Mouse (Mus musculus) lung, embryonic 15.5 days (tissue): ENCODE results near the gene Nup153. TPM values are rescaled to one million over a fixed set of nuclear protein-coding genes. Genes with fewer than 3 reads are reported as not detected.
A peak's percentile ranks its signal among the peaks of the same experiment; 100 is the strongest.

Experiments used
- ATAC-seq: fragments of 200-750 bp; cut with Nextera tagmentation; 2 replicates; pipeline ENCODE4 v1.8.0; 2017; ENCODE audit warnings: moderate number of reproducible peaks, borderline replicate concordance; ENCODE audit not compliant: low FRiP score, low TSS enrichment; ENCODE audit errors: extremely low read depth
- H3K27ac ChIP-seq: fragments of 300-500 bp; sonication (generic); 2 replicates; pipeline ENCODE4 v1.5.1; 2015; ENCODE audit warnings: moderate library complexity, mild to moderate bottlenecking, inconsistent platforms
- H3K27me3 ChIP-seq: fragments of 300-500 bp; sonication (generic); 2 replicates; pipeline ENCODE4 v1.6.1; 2015; ENCODE audit warnings: inconsistent platforms
- H3K36me3 ChIP-seq: fragments of 300-500 bp; sonication (generic); 2 replicates; pipeline ENCODE4 v1.6.1; 2015; ENCODE audit warnings: inconsistent platforms
- H3K4me1 ChIP-seq: fragments of 300-500 bp; sonication (generic); 2 replicates; pipeline ENCODE4 v1.6.1; 2015; ENCODE audit warnings: inconsistent platforms
- H3K4me2 ChIP-seq: fragments of 300-500 bp; sonication (generic); 2 replicates; pipeline ENCODE4 v1.6.1; 2015; ENCODE audit warnings: inconsistent platforms, mild to moderate bottlenecking, moderate library complexity
- H3K4me3 ChIP-seq: fragments of 300-500 bp; sonication (generic); 2 replicates; pipeline ENCODE4 v1.5.1; 2015; ENCODE audit warnings: mild to moderate bottlenecking, inconsistent platforms
- H3K9ac ChIP-seq: fragments of 300-500 bp; sonication (generic); 2 replicates; pipeline ENCODE4 v1.6.1; 2015; ENCODE audit warnings: inconsistent platforms
- H3K9me3 ChIP-seq: fragments of 300-500 bp; sonication (generic); 2 replicates; pipeline ENCODE4 v1.6.1; 2016; ENCODE audit warnings: inconsistent platforms
- WGBS: fragments of 180-500 bp; shearing (Covaris S2); methylation state at CpG from one replicate; pipeline ENCODE4 v1.1.7; 2015; 5-methylcytosine and 5-hydroxymethylcytosine counted together
- polyA plus RNA-seq: library from polyadenylated mRNA; unstranded; fragments of >200 nt; fragmentation: Nextera tagmentation; extraction: Ambion mirVana; gene quantifications from 2 replicates; pipeline ENCODE4 v1.2.1, GENCODE M21; 2015

Nup153 gene
- polyA plus RNA-seq, 1 experiment from 2014 or later = 25.6 TPM

DNA sequence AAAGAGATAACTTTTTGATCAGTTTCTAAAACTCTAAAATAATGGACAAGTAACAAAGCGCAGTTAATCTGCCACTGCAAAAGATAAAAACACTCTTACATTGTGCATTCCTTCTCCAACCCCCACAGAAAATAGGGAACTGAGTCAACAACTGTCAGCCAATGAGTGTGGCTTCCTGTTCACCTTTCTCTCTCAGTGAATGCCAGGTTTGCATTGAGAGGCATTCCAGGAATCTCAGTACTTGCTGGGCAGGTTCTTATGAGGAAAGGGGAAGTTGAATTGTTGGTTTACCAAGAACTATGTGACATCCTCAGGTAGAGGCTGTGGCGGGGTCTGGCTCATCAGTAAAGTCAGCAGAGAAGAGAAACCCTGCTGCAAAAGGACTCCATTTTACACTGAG is 31.0 kb downstream of the Nup153 start:
- peaks cover 35% of the 10 kb centered on the region for H3K36me3 ChIP-seq
- no peak overlapping the region for H3K9ac ChIP-seq
- no peaks in the 10 kb centered on the region for H3K27me3 ChIP-seq
- H3K9me3 ChIP-seq = no peaks in the 10 kb centered on the region
- ATAC-seq = no peak
- H3K4me2 ChIP-seq = no peak overlapping the region
- H3K27ac ChIP-seq = 0 out of 2 replicates have a peak overlapping the region, but pooled peaks have one; percentile 37
- H3K4me1 ChIP-seq = 0 out of 2 replicates have a peak, but pooled peaks cover 4% of the 10 kb centered on the region
- no peak overlapping the region for H3K4me3 ChIP-seq
- WGBS = 61% methylated on average over 2 of the region's 2 CpGs

DNA sequence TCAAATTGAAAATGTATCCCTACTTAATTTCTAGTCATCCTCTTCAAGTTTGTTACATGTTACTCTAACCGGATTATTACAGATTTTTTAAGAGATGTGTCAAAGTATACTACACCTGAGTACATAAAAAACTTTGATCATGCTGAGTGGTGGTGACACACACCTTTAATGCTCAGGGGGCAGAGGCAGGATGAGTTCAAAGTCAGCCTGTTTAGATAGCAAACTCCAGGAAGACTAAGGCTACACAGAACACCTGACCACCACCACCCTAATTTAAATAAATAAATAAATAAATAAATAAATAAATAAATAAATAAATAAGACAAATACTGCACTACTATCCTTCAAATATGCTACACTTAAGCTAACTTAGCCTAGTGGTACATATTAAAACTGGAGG is 31.8 kb downstream of the Nup153 start:
- 82% methylated on average over 1 of the region's 1 CpGs for WGBS
- Histone ChIP-seq H3K36me3 (peaks cover 35% of the 10 kb centered on the region), H3K4me1 (0 out of 2 replicates have a peak, but pooled peaks cover 4% of the 10 kb centered on the region), H3K9me3 (no peaks in the 10 kb centered on the region), H3K27ac (no peak overlapping the region), H3K27me3 (no peaks in the 10 kb centered on the region), H3K9ac (no peak overlapping the region), H3K4me3 (no peak overlapping the region), H3K4me2 (no peak overlapping the region)
- ATAC-seq = no peak

DNA sequence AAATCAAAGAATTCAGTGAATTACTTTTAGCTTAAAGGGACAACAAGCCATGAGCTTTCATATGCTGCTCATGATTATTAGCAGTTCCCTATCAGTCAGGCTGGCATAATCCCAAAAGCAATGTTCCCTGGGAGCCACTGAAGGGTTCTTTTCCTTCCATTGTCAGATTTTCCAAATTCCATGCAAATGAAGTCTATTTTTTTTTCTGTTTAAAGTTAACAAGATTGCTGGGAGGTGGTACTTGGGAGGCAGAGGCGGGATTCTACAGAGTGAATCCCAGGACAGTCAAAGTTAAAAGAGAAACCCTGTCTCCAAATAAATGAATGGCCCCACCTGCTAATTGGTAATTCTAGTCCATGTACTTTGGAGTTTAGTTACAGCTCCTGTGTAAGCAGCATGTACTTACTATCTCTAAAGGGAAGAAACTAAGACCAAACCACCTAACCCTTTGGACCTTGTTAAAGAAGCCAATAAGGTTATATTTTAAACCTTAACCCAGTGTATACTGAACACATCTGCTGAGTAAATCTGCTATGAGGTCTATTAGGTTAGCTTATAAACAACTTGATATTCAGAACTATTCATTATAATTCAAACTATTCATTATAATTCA is 32.3 kb downstream of the Nup153 start:
- Histone ChIP-seq H3K27me3 (no peaks in the 10 kb centered on the region), H3K9ac (no peak overlapping the region), H3K27ac (no peak overlapping the region), H3K4me1 (0 out of 2 replicates have a peak, but pooled peaks cover 4% of the 10 kb centered on the region), H3K4me3 (no peak overlapping the region), H3K36me3 (peaks cover 39% of the 10 kb centered on the region), H3K4me2 (no peak overlapping the region), H3K9me3 (no peaks in the 10 kb centered on the region)
- WGBS = 84% methylated on average over 1 of the region's 1 CpGs
- ATAC-seq = no peak

DNA sequence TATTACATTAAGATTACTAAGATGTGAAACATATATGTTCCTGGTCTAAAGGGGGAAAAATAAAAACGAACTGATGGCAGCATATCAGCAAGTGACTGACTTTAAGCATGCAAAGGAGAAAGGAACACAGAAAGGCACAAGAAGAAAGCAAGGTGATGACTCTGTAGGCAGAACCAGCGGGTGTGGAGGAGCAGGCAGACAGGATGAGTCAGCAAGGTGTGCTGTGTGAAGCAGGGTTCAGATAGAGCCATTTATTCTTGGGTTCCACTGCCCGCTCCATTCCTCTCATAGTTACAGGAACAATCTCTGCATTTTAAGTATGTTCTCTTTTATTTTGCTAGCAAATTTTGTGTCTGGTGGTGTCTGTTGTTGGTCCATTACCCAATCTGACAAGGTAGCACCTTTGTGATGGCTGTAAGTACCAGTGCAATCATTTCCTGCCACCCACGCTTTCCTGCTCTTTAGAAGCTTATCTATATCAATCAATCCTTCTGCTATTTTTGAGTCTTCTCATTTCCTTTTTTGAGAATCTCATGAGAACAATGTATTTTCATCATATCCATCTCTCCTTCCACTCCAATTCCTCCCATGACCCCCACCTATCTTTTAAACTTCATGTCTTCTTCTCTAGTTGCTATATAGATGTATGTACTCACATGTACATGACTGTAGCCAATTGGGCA is 37.0 kb downstream of the Nup153 start:
- no peak overlapping the region for H3K9ac ChIP-seq
- WGBS = 82% methylated on average over 4 of the region's 4 CpGs
- peaks cover 56% of the 10 kb centered on the region for H3K36me3 ChIP-seq
- no peaks in the 10 kb centered on the region for H3K27me3 ChIP-seq
- H3K9me3 ChIP-seq = no peaks in the 10 kb centered on the region
- no peak overlapping the region for H3K27ac ChIP-seq
- ATAC-seq = no peak
- no peak overlapping the region for H3K4me2 ChIP-seq
- no peak overlapping the region for H3K4me3 ChIP-seq
- no peaks in the 10 kb centered on the region for H3K4me1 ChIP-seq

DNA sequence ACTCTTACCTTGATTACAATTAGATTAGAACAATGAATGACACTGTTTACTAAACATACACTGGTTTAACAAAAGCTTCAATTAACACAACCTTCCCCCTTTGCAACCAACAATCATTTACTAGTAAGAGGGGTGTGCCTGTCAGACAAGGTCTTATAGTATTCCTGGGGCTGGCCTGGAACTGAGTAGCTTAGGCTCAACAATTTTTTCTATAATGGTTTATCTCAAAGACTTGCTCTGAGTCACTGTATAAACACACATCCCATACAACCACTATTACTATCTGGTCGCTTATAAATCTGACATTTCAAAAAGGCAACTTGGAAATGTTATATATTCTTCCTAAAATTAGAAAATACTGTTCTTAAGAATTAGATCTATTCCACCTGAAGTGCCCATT is 44.4 kb downstream of the Nup153 start:
- Histone ChIP-seq H3K36me3 (peaks cover 73% of the 10 kb centered on the region), H3K27ac (no peak overlapping the region), H3K4me2 (no peak overlapping the region), H3K4me1 (no peaks in the 10 kb centered on the region), H3K9me3 (no peaks in the 10 kb centered on the region), H3K4me3 (no peak overlapping the region), H3K27me3 (no peaks in the 10 kb centered on the region), H3K9ac (no peak overlapping the region)
- ATAC-seq = no peak
- 89% methylated on average over 1 of the region's 1 CpGs for WGBS

- no peak for ATAC-seq
- Histone ChIP-seq H3K9me3 (no peaks in the 10 kb centered on the region), H3K4me3 (no peak overlapping the region), H3K36me3 (peaks cover 73% of the 10 kb centered on the region), H3K9ac (no peak overlapping the region), H3K27me3 (no peaks in the 10 kb centered on the region), H3K4me1 (no peaks in the 10 kb centered on the region), H3K4me2 (no peak overlapping the region), H3K27ac (no peak overlapping the region)
- 68% methylated on average over 2 of the region's 2 CpGs for WGBS
Measured at GRCm38 (mm10) chr13:46682921-46683320, 44.8 kb downstream of the Nup153 start.

- no peaks in the 10 kb centered on the region for H3K9me3 ChIP-seq
- no peak overlapping the region for H3K27ac ChIP-seq
- H3K4me2 ChIP-seq = no peak overlapping the region
- H3K27me3 ChIP-seq = no peaks in the 10 kb centered on the region
- no peaks in the 10 kb centered on the region for H3K4me1 ChIP-seq
- no peak overlapping the region for H3K9ac ChIP-seq
- no peak overlapping the region for H3K4me3 ChIP-seq
- no peak for ATAC-seq
- 85% methylated on average over 4 of the region's 4 CpGs for WGBS
- H3K36me3 ChIP-seq = peaks cover 61% of the 10 kb centered on the region
Measured at GRCm38 (mm10) chr13:46677721-46678120, 50.0 kb downstream of the Nup153 start.

GRCm38 (mm10) chr13:46674601-46675000 is 53.1 kb downstream of the Nup153 start:
- Histone ChIP-seq H3K27me3 (no peaks in the 10 kb centered on the region), H3K27ac (no peak overlapping the region), H3K4me2 (no peak overlapping the region), H3K4me3 (no peak overlapping the region), H3K36me3 (peaks cover 55% of the 10 kb centered on the region), H3K9me3 (no peaks in the 10 kb centered on the region), H3K9ac (no peak overlapping the region), H3K4me1 (peaks cover 9% of the 10 kb centered on the region)
- 76% methylated on average over 2 of the region's 2 CpGs for WGBS
- ATAC-seq = no peak

DNA sequence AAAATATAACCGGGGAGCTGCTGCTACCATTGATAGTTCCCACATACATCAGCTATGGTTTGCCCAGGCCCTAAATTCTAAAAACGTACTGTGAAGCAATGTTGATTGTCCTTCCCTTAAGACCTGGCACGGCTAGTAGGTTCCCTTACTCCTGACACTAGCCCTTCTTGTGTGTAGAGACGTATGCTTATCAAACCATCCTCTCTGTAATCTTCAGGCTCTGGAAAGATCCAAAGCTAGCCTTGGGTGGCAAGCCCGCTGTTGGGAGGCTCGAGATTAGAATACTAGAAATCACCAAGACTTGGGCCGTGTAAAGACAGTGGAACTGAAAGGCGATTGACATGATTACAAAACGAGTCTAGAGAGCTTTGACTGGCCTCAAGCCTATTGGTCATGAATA is 57.2 kb downstream of the Nup153 start:
- peak overlapping the region; percentile 76; the same call in 1 of the 2 replicates for H3K9ac ChIP-seq
- peaks cover 15% of the 10 kb centered on the region for H3K4me1 ChIP-seq
- no peaks in the 10 kb centered on the region for H3K27me3 ChIP-seq
- WGBS = 58% methylated on average over 9 of the region's 9 CpGs
- no peaks in the 10 kb centered on the region for H3K9me3 ChIP-seq
- peak overlapping the region; percentile 94 for H3K4me3 ChIP-seq
- no peak for ATAC-seq
- peaks cover 34% of the 10 kb centered on the region for H3K36me3 ChIP-seq
- peak overlapping the region; percentile 87 for H3K4me2 ChIP-seq
- no peak overlapping the region for H3K27ac ChIP-seq

GRCm38 (mm10) chr13:46669620-46670271 is 58.0 kb downstream of the Nup153 start:
- Histone ChIP-seq H3K9ac (peak overlapping the region; percentile 76), H3K4me1 (peaks cover 15% of the 10 kb centered on the region), H3K9me3 (no peaks in the 10 kb centered on the region), H3K36me3 (peaks cover 27% of the 10 kb centered on the region), H3K4me3 (peak overlapping the region; percentile 94), H3K27ac (peak overlapping the region; percentile 68), H3K4me2 (peak overlapping the region; percentile 87), H3K27me3 (no peaks in the 10 kb centered on the region)
- peak; percentile 63 for ATAC-seq
- 1% methylated on average over 48 of the region's 96 CpGs for WGBS

DNA sequence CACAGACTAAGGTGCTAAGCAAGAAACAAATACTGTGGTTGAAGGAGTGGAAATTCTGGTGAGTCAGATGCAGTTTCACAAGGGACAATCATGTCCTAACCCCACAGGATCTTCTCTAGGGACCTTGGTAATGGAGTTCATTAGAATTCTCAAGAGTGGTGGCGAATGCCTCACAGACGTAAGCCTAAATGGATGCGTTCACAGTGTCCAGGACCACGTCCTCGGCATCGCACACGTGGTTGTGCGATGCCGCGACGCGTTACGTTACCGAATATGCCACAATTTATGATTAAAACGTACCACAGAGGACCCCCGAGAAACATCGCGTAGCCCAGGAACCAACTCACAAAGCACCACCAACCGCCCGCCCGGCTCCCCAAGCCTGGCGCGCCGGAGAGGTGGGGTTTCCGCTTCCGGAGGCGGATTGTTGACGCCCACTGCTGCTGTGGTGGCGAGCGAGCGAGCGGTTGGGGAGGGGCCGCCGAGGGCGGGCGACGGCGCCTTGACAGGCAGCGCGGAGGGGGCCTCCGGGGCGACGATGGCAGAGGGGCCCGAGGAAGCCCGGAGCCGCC is 58.6 kb downstream of the Nup153 start, which contains the start of gene Fam8a1:
Gene Fam8a1 (plus strand): TSS at position 475 of the 572 bp plus-strand sequence.
- WGBS = under 1% methylated on average over 35 of the region's 46 CpGs
- Histone ChIP-seq H3K9me3 (no peaks in the 10 kb centered on the region), H3K4me3 (peak within 1 kb of the TSS; percentile 94), H3K27me3 (no peaks in the 10 kb centered on the region), H3K27ac (peak within 1 kb of the TSS; percentile 68), H3K9ac (peak within 1 kb of the TSS; percentile 76), H3K36me3 (peaks cover 22% of the 10 kb centered on the region), H3K4me1 (peaks cover 15% of the 10 kb centered on the region), H3K4me2 (peak within 1 kb of the TSS; percentile 87)
- peak; percentile 93 for ATAC-seq
